Comparison of ENCODE assay signal across 16 mouse cellular contexts in the genomic region with DNA sequence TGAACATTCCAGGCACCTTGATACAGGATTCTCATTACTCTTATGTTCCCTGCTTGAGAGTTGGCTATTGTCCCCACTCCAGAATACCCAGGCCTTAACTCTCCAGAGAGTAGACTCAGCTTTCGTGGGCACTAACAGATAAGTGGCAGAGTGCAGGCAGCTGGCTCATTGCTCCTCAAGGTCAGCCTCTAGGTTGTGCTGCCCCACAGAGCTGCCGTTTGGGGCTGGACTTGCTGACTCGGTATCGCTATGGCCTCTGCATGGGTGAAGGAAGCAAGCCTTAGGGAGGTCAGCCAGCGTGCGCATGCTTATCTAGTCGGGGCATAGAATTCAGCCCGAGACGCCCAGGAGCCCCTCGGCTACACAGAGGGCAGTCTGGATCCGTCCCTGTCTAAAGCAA. TPM values are rescaled to one million over a fixed set of nuclear protein-coding genes. Genes with fewer than 3 reads are reported as not detected.
A peak's percentile ranks its signal among the peaks of the same experiment; 100 is the strongest.
DNase-seq lines count a peak whose midpoint lies in the region; ATAC-seq and TF ChIP-seq lines count a peak whose summit lies in the region.
"Had no signal": no experiment of that assay in that cellular context is flagged by ENCODE, and none has a peak within 500 bp of the region (broad histone marks: within the 10 kb centered on the region; RNA-seq: fewer than 3 reads in every experiment).

No protein-coding gene starts in this region.

- no peak overlapping the region for H3K4me3 ChIP-seq in heart, embryonic 11.5 days (ENCODE audit: low read depth, low read length)
- no peak overlapping the region for H3K4me3 ChIP-seq in liver, embryonic 15.5 days (replicated peaks)
- H3K4me3 ChIP-seq in liver, embryonic 11.5 days (ENCODE audit: low read depth, low read length), result no peak overlapping the region
- no peak overlapping the region for H3K4me3 ChIP-seq in liver, postnatal 0 days (ENCODE audit: low read depth, low read length)
- H3K4me3 ChIP-seq in left cerebral cortex, adult 2 months, result no peak overlapping the region
- H3K4me3 ChIP-seq: embryonic facial prominence, embryonic 12.5 days; hindbrain, embryonic 15.5 days; liver, embryonic 13.5 days; neural tube, embryonic 13.5 days had no signal

- H3K36me3 ChIP-seq in heart, embryonic 11.5 days (ENCODE audit: control insufficient read depth, insufficient read depth, low read length), result peaks cover 5% of the 10 kb centered on the region
- H3K36me3 ChIP-seq in liver, embryonic 15.5 days (replicated peaks), result peaks cover 27% of the 10 kb centered on the region
- peaks cover 11% of the 10 kb centered on the region for H3K36me3 ChIP-seq in liver, embryonic 11.5 days (ENCODE audit: control insufficient read depth, insufficient read depth, low read length)
- 0 out of 2 replicates have a peak, but pooled peaks cover 28% of the 10 kb centered on the region for H3K36me3 ChIP-seq in liver, postnatal 0 days (replicated peaks; ENCODE audit: insufficient read depth, low read length)

- peak; percentile 16; the same call in 1 of the 2 replicates for TF ChIP-seq CTCF in liver, postnatal 0 days (IDR thresholded peaks at IDR 0.05; ENCODE audit: low read depth)
- TF ChIP-seq CTCF in left cerebral cortex, adult 2 months (IDR thresholded peaks at IDR 0.05), result no peak

- peaks cover 19% of the 10 kb centered on the region for H3K4me1 ChIP-seq in heart, embryonic 11.5 days (ENCODE audit: control insufficient read depth, insufficient read depth, low read length)
- H3K4me1 ChIP-seq in liver, embryonic 15.5 days (replicated peaks), result peaks cover 17% of the 10 kb centered on the region
- H3K4me1 ChIP-seq in liver, embryonic 11.5 days (replicated peaks; ENCODE audit: control insufficient read depth, insufficient read depth, low read length), result peaks cover 14% of the 10 kb centered on the region
- peaks cover 16% of the 10 kb centered on the region for H3K4me1 ChIP-seq in liver, postnatal 0 days (ENCODE audit: insufficient read depth)
- H3K4me1 ChIP-seq: hindbrain, embryonic 15.5 days; neural tube, embryonic 13.5 days had no signal

- no peak overlapping the region for H3K4me2 ChIP-seq in heart, embryonic 11.5 days
- no peak overlapping the region for H3K4me2 ChIP-seq in liver, embryonic 15.5 days
- H3K4me2 ChIP-seq in liver, embryonic 11.5 days, result no peak overlapping the region
- H3K4me2 ChIP-seq in liver, postnatal 0 days (ENCODE audit: low read depth, low read length), result no peak overlapping the region
- H3K4me2 ChIP-seq: embryonic facial prominence, embryonic 12.5 days; hindbrain, embryonic 15.5 days; liver, embryonic 13.5 days; neural tube, embryonic 13.5 days had no signal

- no peak for DNase-seq in heart, postnatal 36 days
- no peak for DNase-seq in liver, embryonic 11.5 days (ENCODE audit: low spot score)
- DNase-seq in liver, postnatal 0 days, result no peak
- DNase-seq in lung, postnatal 4 days, result no peak
- no peak for DNase-seq in left cerebral cortex, adult 2 months (ENCODE audit: extremely low spot score in 1 of 2, low spot score in 2 of 2)
- DNase-seq: cerebellum, postnatal 14 days; gastrocnemius, postnatal 25 days; liver, embryonic 13.5 days; lung, postnatal 36 days; right cerebral cortex, adult 18-20 months had no signal

- H3K9ac ChIP-seq in heart, embryonic 11.5 days (ENCODE audit: low read depth, low read length), result peak overlapping the region; percentile 10; the same call in 1 of the 2 replicates
- H3K9ac ChIP-seq in liver, embryonic 15.5 days, result no peak overlapping the region
- no peak overlapping the region for H3K9ac ChIP-seq in liver, embryonic 11.5 days (ENCODE audit: low read depth, low read length)
- H3K9ac ChIP-seq in liver, postnatal 0 days (replicated peaks), result no peak overlapping the region
- H3K9ac ChIP-seq: embryonic facial prominence, embryonic 12.5 days; hindbrain, embryonic 15.5 days; liver, embryonic 13.5 days; neural tube, embryonic 13.5 days had no signal

- no peaks in the 10 kb centered on the region for H3K9me3 ChIP-seq in heart, embryonic 11.5 days (replicated peaks; ENCODE audit: control insufficient read depth, low read length)
- no peaks in the 10 kb centered on the region for H3K9me3 ChIP-seq in liver, embryonic 15.5 days (replicated peaks)
- H3K9me3 ChIP-seq in liver, embryonic 11.5 days (ENCODE audit: control insufficient read depth, low read length), result no peaks in the 10 kb centered on the region
- no peaks in the 10 kb centered on the region for H3K9me3 ChIP-seq in liver, postnatal 0 days (ENCODE audit: low read length)
- H3K9me3 ChIP-seq: hindbrain, embryonic 15.5 days; liver, embryonic 13.5 days had no signal

- 41% methylated on average over 11 of the region's 11 CpGs for WGBS in heart, embryonic 11.5 days (ENCODE audit: insufficient replicate concordance)
- WGBS in liver, embryonic 15.5 days (ENCODE audit: insufficient replicate concordance), result 43% methylated on average over 11 of the region's 11 CpGs
- 49% methylated on average over 11 of the region's 11 CpGs for WGBS in liver, embryonic 11.5 days
- 44% methylated on average over 11 of the region's 11 CpGs for WGBS in liver, postnatal 0 days (ENCODE audit: insufficient replicate concordance)

- H3K27ac ChIP-seq in heart, embryonic 11.5 days (ENCODE audit: low read depth, low read length), result peak overlapping the region; percentile 50
- no peak overlapping the region for H3K27ac ChIP-seq in liver, embryonic 15.5 days (replicated peaks)
- no peak overlapping the region for H3K27ac ChIP-seq in liver, embryonic 11.5 days (ENCODE audit: low read depth, low read length)
- peak overlapping the region; percentile 73 for H3K27ac ChIP-seq in liver, postnatal 0 days (ENCODE audit: low read depth)
- H3K27ac ChIP-seq in left cerebral cortex, adult 2 months, result no peak overlapping the region
- H3K27ac ChIP-seq: embryonic facial prominence, embryonic 12.5 days; hindbrain, embryonic 15.5 days; liver, embryonic 13.5 days; neural tube, embryonic 13.5 days had no signal

- TF ChIP-seq EP300 in liver, postnatal 0 days (IDR thresholded peaks at IDR 0.05; ENCODE audit: low read depth), result no peak

- H3K27me3 ChIP-seq in heart, embryonic 11.5 days (ENCODE audit: control insufficient read depth, insufficient read depth, low read length), result no peaks in the 10 kb centered on the region
- H3K27me3 ChIP-seq in liver, embryonic 15.5 days, result no peaks in the 10 kb centered on the region
- no peaks in the 10 kb centered on the region for H3K27me3 ChIP-seq in liver, embryonic 11.5 days (replicated peaks; ENCODE audit: control insufficient read depth, insufficient read depth, low read length)
- no peaks in the 10 kb centered on the region for H3K27me3 ChIP-seq in liver, postnatal 0 days (ENCODE audit: insufficient read depth, low read length)
- H3K27me3 ChIP-seq: embryonic facial prominence, embryonic 12.5 days; hindbrain, embryonic 15.5 days; liver, embryonic 13.5 days; neural tube, embryonic 13.5 days had no signal

- ATAC-seq in heart, embryonic 11.5 days (replicated peaks; ENCODE audit: insufficient number of reproducible peaks, low FRiP score, low TSS enrichment), result peak; percentile 29; the same call in 1 of the 2 replicates
- 0 out of 2 replicates have a peak, but pooled peaks have one; percentile 19 for ATAC-seq in liver, embryonic 15.5 days (ENCODE audit: insufficient read depth)
- ATAC-seq in liver, embryonic 11.5 days (replicated peaks; ENCODE audit: low FRiP score), result no peak
- ATAC-seq in common myeloid progenitor, adult 5-6 weeks (replicated peaks; ENCODE audit: low read depth, poor library complexity, severe bottlenecking), result 0 out of 2 replicates have a peak, but pooled peaks have one; percentile 24
- ATAC-seq in liver, postnatal 0 days, result no peak

- intact Hi-C loops in heart, postnatal 36 days (cut with DNase I), result no loop called here
- intact Hi-C loops in left cerebral cortex, adult 2 months (cut with DNase I), result no loop called here

RNA-seq across cellular contexts. Expression of gene Dap, which starts 13.3 kb away (rescaled TPM):
- polyA plus RNA-seq in heart, embryonic 11.5 days (2014; fragmentation: Nextera tagmentation; extraction: Ambion mirVana), result 61.2 and 65.1 TPM in 2 replicates
- total RNA-seq in heart, postnatal 36 days (2021), result 10 to 100 TPM; 18.0 to 19.8 TPM
- 45.0 and 45.7 TPM in 2 replicates for polyA plus RNA-seq in liver, embryonic 15.5 days (2015; fragmentation: Nextera tagmentation; extraction: Ambion mirVana)
- 65.4 and 76.9 TPM in 2 replicates for polyA plus RNA-seq in liver, embryonic 11.5 days (2014; fragmentation: Nextera tagmentation; extraction: Ambion mirVana)
- total RNA-seq in common myeloid progenitor, adult 5-6 weeks (2017), result 49.1 and 67.8 TPM in 2 replicates
- polyA plus RNA-seq in liver, postnatal 0 days (2015; fragmentation: Nextera tagmentation; extraction: Ambion mirVana), result 75.9 and 77.8 TPM in 2 replicates
- total RNA-seq in left cerebral cortex, adult 2 months (2021), result 1 to 10 TPM; 5.5 to 6.4 TPM

Comparison
In these comparisons a context has a peak if more than half of its experiments do, and no peak if none do; other contexts are left out.
1. ATAC-seq: peak in heart, embryonic 11.5 days (single experiment), liver, embryonic 15.5 days (single experiment) and common myeloid progenitor, adult 5-6 weeks (single experiment); none in liver, embryonic 11.5 days (single experiment) and liver, postnatal 0 days (single experiment).
2. H3K27ac ChIP-seq: peak in heart, embryonic 11.5 days (single experiment) and liver, postnatal 0 days (single experiment); none in liver, embryonic 15.5 days (single experiment), liver, embryonic 11.5 days (single experiment) and left cerebral cortex, adult 2 months (single experiment).